Mouse (Mus musculus): ENCODE data around the gene Galnt2. TPM values are rescaled to one million over a fixed set of nuclear protein-coding genes. Genes with fewer than 3 reads are reported as not detected.
A peak's percentile ranks its signal among the peaks of the same experiment; 100 is the strongest.

The Galnt2 gene
- total RNA-seq, 2 experiments from 2014 or later = 91.8 to 106 TPM

DNA sequence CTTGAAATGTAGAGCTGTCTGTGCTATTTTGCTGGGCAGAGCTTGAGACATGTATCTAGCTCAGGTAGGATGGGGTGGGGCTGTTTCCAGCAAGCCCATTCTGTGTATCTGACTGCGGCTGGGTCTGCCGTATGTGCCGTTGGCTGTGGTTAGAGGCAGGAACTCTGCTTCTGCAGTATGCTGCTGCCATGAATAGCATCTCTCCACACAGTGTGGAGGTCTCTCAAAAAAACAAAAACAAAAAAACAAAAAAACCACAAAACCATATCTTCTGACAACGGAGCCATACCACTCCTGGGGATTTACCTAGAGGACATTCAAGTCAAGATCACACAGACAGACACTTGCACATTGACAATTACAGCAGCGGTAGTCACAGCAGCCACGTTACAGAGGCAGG lies 86.6 kb downstream of the Galnt2 start:
- intact Hi-C loops (cut with DNase I) = no loop called here
- no peak for DNase-seq

DNA sequence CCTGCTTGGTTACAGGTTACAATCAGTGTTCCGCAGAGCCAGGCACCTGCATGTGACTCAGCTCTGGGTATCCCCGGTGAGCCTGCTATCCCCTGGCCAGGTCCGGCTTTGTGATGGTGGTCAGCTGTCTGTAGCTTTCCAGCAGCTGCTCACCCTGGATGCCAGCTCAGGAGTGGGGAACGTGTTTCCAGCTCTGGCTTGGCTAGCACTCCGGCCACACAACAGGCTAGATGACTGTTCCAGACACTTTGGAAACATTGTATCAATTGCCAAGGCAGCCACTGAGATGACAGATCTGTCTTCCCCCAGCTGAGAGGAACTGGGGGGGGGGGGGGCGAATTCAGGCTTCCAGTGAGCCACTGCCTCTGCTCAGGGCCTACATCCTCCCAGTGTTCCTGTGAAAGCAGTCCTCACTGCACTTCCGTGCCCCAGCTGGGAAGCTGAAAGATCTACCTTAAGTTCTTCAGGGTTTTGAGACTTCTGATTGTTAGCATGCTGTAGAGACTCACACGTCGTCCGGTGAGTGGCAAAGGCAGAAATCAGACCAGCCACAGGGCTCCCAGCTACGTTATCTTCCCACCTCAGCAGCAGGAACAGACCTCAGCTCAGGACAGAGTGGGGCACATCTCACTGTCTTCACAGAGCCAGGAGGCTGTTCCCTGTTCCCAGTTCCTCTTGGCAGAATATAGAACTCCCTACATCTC lies 87.6 kb downstream of the Galnt2 start:
- intact Hi-C loops (cut with DNase I) = no loop called here
- DNase-seq = peak; percentile 64

DNA sequence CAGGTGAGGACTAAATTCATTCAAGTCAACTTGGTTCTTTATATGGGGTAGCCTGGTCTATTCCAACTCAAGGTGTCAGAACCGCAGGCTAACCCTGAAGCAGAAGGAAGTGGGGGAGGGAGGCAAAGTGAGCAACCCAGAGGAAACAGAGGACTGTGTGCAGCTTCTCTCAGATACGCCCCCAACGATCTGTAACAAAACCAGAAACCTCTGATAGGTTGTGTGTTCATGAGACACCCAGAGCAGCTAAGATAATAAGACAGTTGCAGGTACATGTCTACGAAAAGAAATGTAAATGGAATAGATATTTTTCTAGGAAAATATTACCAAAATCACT lies 88.1 kb downstream of the Galnt2 start:
- intact Hi-C loops (cut with DNase I) = no loop called here
- no peak for DNase-seq

DNA sequence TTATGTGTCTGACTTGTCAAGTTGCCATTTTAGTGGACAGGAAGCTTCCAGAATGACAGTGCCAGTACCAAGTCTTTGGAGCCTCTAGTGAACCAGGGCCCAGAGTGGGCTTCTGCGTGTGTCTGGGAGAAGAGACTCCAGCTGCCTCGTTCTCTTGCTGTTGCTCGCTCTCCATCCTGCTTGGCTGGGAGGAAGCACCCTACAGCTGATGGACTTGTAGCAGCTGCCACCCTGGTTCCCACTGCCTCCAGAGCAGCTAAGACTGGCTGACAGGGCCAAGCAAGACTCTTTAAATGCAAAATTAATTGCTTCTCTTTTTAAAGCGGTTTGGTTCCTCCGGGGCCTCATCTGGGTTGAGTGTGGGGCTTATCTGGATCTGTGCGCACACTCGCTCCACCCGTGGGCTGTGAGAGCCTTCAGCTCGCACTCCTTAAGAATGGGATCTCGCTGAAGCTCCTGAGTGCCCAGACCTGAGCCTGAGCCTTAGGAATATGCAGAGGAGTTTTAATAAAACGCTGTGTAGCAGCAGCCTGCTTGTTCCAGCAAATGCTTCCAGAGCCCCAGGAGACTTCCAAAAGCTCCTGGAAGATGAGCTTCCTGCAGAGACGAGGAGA lies 90.1 kb downstream of the Galnt2 start:
- DNase-seq = peak; percentile 55
- intact Hi-C loops (cut with DNase I) = no loop called here

DNA sequence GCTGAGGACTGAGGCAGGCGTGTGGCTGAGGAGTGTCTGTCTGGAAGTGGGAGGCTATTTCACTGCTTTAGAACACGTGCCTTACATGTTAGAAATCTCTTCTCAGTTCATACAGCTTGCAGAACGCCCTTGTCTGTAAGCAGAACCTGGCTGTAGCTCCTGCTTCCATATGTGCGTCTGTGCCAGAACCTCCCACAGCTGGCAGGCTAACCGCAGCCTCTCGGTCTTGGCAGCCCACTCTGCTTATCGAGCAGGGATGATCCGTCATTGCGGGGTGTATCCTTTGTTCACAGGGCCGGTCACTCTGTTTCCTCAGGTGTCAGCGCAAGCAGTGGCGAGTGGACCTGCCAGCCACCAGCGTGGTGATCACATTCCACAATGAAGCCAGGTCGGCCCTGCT lies 92.2 kb downstream of the Galnt2 start:
- intact Hi-C loops (cut with DNase I) = no loop called here
- DNase-seq = no peak

DNA sequence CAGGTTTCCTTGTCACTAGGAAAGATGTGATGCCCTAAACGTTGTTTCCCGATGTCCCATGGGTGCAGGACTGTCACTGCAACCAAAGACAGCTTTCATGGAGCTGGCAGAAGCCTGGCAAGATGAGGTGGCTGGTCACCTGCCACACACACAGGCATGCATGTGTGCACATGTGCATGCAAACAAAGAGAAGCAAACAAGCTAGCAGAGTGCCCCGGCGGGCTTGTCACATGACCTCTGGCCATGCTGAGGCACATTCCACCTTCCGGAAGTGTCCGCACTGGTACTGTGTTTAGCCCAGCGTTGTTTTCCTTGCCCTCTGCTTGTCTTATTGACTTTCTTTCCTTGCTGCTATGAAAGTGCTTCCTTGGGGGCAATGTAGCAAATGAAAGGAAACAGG lies 97.1 kb downstream of the Galnt2 start:
- intact Hi-C loops (cut with DNase I) = no loop called here

DNA sequence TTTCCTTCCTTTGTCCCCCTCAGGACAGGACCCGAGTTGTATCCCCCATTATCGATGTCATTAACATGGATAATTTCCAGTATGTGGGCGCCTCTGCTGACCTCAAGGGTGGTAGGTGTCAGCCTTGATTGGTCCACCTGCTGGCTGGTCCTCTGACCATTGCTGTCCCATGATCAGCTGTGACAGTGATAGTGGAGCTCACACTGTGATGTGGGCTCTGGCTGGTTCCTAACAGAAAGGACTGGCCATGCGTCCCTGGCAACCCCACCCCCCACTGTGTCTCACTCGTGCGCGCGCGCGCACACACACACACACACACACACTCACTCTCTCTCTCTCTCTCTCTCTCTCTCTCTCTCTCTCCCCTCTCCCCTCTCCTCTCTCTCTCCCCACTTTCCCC lies 98.5 kb downstream of the Galnt2 start:
- intact Hi-C loops (cut with DNase I) = no loop called here
- no peak for DNase-seq

More for the DNA sequence above, 97.1 kb downstream of the Galnt2 start:
- DNase-seq = no peak

DNA sequence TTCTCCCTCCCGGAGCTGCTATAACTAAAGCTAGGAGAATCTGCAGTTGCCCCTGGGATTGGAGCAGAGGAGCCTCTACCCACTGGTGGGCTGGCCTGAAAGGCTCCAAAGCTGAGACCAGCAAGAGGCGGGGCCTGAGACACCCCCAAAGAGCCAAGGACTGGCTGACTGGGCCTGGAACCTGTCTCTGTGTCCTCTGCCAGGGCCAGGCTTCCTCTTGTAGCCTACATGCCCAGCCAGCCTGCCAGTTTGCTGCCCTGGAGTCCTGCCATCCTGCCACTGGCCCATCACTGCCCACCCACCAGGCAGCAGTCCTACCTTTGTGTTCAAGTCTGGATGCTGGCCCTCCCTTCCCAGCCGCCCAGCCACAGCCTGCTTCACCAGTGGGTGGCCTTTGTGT lies 99.2 kb downstream of the Galnt2 start:
- peak; percentile 91 for DNase-seq
- intact Hi-C loops (cut with DNase I) = no loop called here

DNA sequence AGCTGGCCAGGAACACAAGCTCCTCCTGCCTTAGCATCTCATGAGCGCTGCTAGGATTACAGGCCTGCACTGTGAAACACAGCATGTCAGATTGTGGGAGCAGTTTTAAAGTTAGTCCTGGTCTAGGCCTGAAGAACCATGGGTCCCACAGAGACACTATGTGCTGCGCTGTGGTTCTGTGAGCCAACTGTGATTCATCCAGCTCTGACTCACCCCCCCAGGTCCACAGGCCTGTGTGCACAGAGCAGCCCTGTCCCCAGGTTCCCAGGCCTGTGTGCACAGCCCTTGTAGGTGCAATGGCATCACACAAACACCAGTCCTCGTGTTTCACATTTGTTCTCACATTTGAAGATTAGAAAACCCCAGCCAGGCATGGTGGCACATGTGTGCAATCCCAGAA lies 99.9 kb downstream of the Galnt2 start:
- DNase-seq = no peak
- intact Hi-C loops (cut with DNase I) = no loop called here

DNA sequence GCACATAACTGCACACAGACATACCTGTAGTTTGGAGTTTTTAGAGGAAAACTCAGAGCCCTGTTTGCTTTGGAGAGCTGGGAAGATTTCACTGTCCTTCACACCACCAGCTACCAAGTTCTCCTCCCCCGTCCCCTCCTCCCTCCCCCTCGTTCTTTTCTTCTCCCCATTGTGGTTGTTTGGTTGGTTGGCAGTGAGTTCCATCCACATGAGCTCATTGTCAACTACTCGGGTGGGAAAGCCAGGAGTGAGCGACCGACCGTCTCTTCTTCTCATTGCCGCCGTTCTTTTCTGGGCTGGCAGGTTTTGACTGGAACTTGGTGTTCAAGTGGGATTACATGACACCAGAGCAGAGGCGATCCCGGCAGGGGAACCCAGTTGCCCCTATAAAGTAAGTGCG lies 100.5 kb downstream of the Galnt2 start:
- no peak for DNase-seq
- intact Hi-C loops (cut with DNase I) = no loop called here

DNA sequence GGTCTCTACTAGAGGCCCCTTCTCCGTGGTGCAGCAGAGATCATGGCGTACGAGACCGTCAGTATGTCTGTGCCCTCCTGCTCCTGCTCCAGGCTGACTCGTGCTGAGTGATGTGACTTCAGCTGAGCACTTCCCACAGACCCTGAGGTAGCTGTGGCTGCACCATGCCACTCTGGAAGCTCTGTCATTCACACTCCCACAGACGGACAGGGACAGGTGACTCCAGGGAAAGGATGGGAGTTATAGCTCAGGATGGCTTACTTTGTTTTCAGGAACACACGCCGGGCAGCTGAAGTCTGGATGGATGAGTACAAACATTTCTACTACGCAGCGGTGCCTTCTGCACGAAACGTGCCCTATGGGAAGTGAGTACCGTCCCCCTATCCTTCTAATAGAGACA lies 105.1 kb downstream of the Galnt2 start:
- intact Hi-C loops (cut with DNase I) = no loop called here
- no peak for DNase-seq

DNA sequence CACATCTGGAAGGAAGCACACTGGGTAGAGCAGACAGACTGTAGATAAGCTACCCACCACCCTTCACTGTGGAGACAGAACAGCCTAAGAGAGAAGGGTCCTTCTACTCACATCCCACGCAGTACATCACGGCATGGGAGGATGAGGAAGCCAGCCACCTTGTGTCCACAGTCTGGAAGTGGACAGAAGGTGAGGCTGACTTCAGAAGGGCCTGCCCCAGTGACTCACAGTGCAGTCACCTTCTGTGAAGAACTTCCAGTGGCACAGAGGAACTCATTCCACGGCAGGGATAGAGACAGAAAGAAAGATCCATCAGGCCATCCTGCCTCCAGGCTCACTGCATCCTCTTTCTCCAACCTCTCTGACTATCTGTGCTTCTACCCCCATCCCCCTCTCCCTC lies 108.6 kb downstream of the Galnt2 start:
- DNase-seq = no peak
- intact Hi-C loops (cut with DNase I) = no loop called here

DNA sequence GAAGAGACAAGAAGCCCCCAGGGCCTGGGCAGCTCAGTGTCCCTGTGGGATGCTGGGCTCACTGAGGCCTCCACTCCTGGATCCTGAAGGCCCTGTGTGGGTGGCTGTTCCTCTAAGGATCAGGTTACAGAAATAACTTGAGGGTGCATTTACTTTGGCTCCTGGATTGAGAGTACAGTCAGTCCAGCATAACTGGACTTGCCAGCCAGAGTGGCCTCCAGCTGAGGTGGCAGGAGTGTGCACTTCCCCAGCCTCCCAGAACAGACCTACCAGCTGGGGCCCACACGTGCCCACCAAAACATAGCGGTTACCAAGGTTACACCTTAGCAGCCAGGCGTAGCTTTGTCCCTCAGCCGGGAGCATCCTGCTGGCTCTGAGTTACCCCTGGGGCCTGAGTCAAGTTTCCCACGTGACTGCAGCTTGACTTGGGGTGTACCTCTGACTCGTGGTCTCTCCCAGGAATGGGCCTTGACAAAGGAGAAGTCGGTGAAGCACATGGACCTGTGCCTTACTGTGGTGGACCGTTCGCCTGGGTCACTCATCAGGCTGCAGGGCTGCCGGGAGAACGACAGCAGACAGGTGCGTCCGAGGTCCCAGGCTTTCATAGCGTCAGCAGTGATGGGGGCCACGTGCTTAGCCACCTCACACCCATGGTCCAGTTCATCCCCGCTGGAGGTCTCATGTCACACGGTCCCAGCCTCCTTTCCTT lies 109.3 kb downstream of the Galnt2 start:
- intact Hi-C loops (cut with DNase I) = no loop called here
- DNase-seq = peak; percentile 34

DNA sequence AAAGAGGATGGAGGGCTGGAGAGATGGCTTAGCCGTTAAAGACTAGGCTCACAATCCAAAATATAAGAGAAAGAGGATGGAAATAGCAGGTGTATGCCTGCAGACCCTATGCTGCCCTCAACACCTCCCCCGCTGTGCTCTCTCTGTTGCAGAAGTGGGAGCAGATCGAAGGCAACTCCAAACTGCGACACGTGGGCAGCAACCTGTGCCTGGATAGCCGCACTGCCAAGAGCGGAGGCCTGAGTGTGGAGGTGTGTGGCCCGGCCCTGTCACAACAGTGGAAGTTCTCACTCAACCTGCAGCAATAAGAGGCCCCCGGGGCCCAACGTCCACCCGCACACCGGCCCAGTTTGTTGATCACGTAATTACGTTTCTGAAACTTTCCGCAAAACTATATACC lies 112.0 kb downstream of the Galnt2 start:
- no peak for DNase-seq
- intact Hi-C loops (cut with DNase I) = no loop called here

DNA sequence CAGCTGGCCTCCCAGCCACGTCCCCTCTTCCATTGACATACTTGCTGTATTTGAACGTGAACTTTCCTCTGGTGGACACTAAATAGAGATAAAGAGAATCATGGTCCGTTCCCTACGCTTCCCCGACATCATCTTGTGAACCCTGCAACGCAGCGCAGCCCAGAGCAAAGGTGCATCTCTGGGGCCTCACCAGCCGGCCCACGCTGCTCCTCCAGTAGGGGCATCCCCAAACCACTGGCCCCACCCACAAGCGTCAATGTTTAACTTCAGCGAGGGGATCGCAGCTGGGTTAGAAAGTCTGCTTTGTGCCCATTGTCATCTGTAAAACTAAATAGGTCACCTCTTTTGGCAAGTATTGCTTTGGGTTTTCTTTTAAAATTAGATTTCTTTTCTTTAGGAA lies 112.8 kb downstream of the Galnt2 start:
- no peak for DNase-seq
- intact Hi-C loops (cut with DNase I) = no loop called here

DNA sequence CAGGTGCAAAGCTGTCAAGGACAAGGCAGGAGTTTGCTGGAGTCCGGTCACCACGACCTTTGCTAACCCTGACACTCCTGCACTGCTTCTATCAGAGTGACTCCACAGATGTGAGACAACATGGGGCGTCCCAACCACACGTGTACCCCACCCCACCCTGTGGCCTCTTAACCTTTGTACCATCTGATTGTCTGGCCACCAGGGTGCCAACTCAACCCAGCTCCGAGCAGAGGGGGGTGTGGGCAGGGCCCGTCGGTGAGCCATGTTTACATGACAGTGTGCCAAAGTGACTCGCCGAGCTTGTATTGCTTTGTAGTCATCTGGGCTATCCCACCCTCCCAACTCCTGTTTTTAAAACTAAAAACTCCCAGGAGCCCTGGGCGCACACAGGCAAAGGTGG lies 113.9 kb downstream of the Galnt2 start:
- no peak for DNase-seq
- intact Hi-C loops (cut with DNase I) = loop anchor here (5.0 kb wide), 1 partner anchor 113 kb away; the partner anchor contains the start of gene Galnt2

DNA sequence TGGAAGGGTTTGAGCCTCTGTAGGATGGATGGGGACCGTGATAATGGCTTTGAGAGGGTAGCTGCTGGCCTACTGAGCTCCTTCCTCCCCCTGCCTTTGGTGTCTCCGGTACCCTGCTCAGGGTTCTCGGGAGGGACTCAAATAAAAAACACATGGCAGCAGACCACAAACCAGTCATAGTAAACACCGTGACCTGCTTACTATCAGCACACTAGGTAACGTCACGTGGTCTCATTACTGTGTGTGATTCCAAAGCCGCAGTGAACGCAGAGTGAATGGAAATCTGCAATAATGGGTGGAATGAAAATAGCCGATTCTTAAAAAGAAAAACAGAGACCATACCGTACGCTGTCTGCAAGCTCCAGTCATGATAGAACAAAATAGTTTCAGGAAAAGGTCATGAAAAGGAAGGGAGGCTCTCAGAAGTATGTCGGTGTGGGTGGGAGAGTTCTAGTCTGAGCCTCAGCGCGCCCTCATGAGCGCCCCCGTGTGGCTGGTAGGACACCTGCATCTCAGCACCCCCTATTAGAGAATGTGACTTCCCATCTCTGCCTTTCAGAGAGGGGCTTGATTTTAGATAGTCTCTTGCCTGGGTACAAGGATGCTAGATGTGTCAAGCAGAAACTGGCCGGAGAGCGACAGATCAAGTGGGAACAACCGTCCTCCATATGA lies 115.8 kb downstream of the Galnt2 start:
- intact Hi-C loops (cut with DNase I) = loop anchor here (5.0 kb wide), 1 partner anchor 115 kb away; the partner anchor contains the start of gene Galnt2
- peak; percentile 72 for DNase-seq

DNA sequence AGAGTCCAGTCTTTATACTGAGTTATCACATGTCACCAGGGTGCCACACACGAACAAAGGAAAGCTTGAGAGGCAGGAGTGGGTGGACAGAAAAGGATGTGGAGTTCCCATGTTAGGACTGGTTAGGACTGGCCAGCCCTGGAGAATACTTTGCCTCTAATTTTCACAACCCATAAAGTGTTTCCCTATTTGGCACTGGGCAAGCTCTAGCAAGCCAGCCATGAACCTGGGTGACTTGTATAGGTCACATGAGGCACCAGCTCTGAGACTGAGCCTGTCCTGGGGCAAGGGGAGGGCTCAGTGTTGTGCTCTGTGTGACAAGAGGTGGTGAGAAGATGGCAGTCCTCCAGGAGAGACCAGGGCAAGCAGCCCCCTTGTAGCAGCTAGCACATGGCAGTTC lies 116.9 kb downstream of the Galnt2 start:
- DNase-seq = no peak
- intact Hi-C loops (cut with DNase I) = loop anchor here (2.0 to 5.0 kb wide), 2 partner anchors 116 to 297 kb away; partner anchors contain the start of gene Galnt2

DNA sequence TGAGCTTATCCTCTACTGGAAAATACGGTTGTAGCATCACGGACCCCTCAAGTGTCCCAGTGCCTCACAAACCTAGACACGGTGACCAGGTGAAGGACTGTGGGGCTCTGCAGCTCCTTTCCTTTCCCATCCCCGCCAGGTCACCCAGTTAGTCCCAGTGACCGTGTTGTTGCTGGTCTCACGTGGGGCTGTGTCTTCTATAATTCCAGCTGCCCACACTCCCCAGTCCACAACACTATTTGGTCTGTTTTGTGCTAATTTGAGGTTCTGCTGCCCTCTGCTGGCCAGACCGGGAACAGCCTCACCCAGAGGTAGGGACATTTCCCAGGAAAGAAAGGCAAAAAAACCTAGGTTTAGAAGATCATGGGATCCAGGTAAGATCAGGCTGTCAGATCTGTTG lies 118.5 kb downstream of the Galnt2 start:
- peak; percentile 86 for DNase-seq
- intact Hi-C loops (cut with DNase I) = loop anchor here (2.0 to 5.0 kb wide), 2 partner anchors 117 to 299 kb away; partner anchors contain the start of gene Galnt2

DNA sequence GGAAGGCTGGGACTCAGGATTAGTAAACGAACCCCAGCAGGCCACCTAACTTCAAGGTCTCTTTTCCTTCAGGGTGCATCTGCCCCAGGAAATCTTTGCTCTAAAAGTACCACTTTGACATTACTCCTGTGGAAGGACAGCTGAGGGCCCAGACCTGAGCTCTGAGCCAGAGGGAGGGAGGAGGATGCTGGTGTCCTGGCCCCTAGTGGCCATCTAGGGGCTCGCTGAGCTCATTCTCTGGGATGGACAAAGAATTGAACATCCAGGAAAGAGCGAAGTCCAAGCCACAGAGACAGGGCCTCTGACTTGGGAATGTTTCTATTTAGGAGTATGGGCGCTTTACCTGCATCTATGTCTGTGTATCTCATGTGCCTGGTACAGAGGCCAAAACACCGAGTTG lies 120.4 kb downstream of the Galnt2 start:
- no peak for DNase-seq
- intact Hi-C loops (cut with DNase I) = no loop called here

DNA sequence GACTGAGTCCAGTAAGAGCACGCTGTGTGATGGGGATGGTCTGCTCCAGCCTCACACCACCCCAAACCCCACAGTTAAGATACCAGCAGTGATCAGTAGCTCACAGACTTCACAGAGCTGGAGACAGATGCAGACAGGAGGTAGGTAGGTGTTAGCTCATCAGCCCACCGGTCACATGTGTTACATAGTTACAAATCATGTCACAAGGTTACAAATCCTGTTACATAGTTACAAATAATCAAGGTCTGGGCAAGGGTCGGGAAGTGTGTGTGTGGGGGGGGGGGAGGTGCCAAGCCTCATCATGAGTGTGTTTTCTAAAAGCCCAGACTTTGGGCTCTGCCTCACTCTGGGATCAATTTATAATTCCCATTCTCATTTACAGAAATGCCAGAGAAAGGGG lies 129.7 kb downstream of the Galnt2 start:
- intact Hi-C loops (cut with DNase I) = no loop called here

More for the DNA sequence above, 129.7 kb downstream of the Galnt2 start:
- DNase-seq = no peak

All from left cerebral cortex, postnatal 4 days (tissue).